Mouse (Mus musculus): ENCODE measurements around the gene Mrps27.

DNA sequence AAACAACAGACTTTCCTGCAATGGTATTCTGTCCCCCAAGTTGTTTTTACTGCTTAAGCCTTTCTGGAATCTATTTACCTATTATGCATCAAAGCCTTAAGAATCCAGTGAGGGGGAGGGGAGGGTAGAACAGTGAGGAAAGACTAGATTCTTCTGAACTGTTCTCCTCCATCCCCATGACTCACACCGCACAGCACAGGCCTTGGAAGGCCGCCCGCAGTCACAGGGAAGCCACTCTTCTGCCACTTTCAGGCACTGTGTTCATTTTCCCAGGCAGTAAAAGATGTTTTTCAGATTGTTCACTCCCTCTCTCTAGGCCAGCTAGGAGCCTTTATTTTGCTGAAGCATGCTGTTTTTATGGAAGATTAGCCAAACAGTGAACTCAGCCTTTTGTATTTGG is 46.8 kb downstream of the Mrps27 start:
- no peak for TF ChIP-seq POLR2A (IDR thresholded peaks at IDR 0.05; ENCODE audit: borderline replicate concordance, extremely low read depth, low read depth, low read length)
- TF ChIP-seq CTCF (IDR thresholded peaks at IDR 0.05; ENCODE audit: insufficient read depth, low read length), result no peak

Measured in lung, adult 2 months (tissue).